Mouse (Mus musculus) olfactory bulb, adult 2 months (tissue): ENCODE measurements around the gene Bfar.

ENCODE experiments used
- CTCF ChIP-seq: fragments of 200-500 bp; IDR thresholded peaks from 2 replicates; pipeline ENCODE4 v1.5.1; 2012; ENCODE audit warnings: low read depth, mild to moderate bottlenecking, low read length, moderate library complexity; ENCODE audit not compliant: insufficient read depth
- POLR2A ChIP-seq: fragments of 200-500 bp; IDR thresholded peaks from 2 replicates; pipeline ENCODE4 v1.6.1; 2012; ENCODE audit warnings: mild to moderate bottlenecking, low read depth, low read length, moderate library complexity; ENCODE audit not compliant: insufficient read depth

DNA sequence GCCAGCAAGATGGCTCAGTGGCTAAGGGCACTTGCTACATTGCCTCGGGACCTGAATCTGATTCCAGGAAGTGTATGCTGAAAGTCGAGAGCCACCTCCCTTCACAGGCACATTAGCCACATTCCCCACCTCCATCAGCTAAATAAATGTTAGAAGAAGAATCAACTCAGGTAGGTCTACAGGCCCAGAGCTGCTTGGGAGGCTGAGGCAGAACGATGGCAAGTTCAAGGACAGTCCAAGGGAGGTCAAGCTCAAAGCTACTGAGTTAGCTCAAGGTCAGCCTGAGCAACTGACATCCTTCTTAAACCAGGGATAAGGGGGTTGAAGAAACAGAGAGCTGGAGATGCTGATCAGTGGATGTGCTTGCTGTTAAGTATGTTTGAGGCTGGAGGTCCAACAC lies 61.1 kb downstream of the Bfar start:
- no peak for TF ChIP-seq CTCF
- TF ChIP-seq POLR2A = no peak
